Mouse (Mus musculus): ENCODE measurements around the gene Bcor. TPM values are rescaled to one million over a fixed set of nuclear protein-coding genes. Genes with fewer than 3 reads are reported as not detected.

The Bcor gene
- polyA plus RNA-seq, 1 experiment from 2014 or later, result 26.5 TPM

DNA sequence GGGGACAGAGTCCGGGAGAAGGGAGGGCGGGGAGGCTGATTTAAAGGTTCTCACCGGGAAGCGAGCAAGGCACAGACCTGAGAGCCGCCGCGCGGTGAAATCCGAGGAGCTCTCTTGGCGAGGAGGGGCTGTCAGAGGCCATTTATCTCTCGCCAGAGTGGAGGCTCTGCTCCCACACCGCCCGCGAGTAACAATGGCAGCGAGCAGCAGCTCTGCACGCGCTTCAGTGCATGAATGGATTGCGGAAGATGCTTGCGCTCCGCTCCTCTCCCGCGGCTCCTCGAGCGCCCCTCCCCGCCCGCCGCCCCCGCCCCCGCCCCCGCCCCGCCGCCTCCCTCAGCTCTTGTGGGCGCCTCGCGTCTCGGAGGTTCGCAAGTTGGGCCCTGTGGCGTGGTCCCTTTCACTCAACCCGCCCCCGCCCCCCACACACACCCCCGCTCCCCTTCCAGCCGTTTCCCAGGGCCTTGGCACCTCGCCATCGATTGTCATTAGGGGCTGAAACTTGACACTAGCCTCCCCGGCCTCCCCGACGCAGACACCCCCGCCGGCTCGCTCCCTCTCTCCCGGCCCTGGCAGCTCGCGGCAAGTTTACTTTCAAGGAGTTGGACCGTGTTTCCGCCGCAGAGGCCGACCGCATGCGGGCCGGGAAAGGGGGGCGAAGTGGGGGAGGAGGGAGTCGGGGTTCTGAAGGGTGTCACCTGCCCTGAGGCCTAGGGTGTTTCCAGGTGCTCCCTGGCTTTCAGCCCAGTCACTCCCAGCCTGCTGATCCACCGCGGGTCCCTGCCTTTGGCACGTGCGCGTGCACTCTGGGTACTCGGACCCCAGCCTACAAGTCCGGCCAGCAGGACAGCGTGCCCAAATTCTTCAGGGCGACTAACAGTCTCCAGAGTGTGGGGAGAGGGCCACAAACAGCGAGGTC lies 31.7 kb downstream of the Bcor start:
- peaks cover 100% of the 10 kb centered on the region for H3K27me3 ChIP-seq (ENCODE audit: low read depth, poor library complexity, severe bottlenecking)
- peak overlapping the region; percentile 67 for H3K4me3 ChIP-seq
- H3K27ac ChIP-seq, result peak overlapping the region; percentile 97
- DNase-seq (ENCODE audit: low spot score), result peak; percentile 75
- no peaks in the 10 kb centered on the region for H3K9me3 ChIP-seq (replicated peaks)
- no peaks in the 10 kb centered on the region for H3K36me3 ChIP-seq
- H3K4me1 ChIP-seq, result peaks cover 88% of the 10 kb centered on the region
- WGBS, result 2% methylated on average over 44 of the region's 72 CpGs

- Histone ChIP-seq H3K9me3 (replicated peaks) (no peaks in the 10 kb centered on the region), H3K27me3 (ENCODE audit: low read depth, poor library complexity, severe bottlenecking) (peaks cover 100% of the 10 kb centered on the region), H3K4me3 (peak overlapping the region; percentile 67), H3K36me3 (no peaks in the 10 kb centered on the region), H3K4me1 (peaks cover 88% of the 10 kb centered on the region), H3K27ac (peak overlapping the region; percentile 97)
- DNase-seq (ENCODE audit: low spot score), result no peak
- under 1% methylated on average over 32 of the region's 37 CpGs for WGBS
Observed at GRCm38 (mm10) chrX:12127799-12128164, 32.4 kb downstream of the Bcor start.

DNA sequence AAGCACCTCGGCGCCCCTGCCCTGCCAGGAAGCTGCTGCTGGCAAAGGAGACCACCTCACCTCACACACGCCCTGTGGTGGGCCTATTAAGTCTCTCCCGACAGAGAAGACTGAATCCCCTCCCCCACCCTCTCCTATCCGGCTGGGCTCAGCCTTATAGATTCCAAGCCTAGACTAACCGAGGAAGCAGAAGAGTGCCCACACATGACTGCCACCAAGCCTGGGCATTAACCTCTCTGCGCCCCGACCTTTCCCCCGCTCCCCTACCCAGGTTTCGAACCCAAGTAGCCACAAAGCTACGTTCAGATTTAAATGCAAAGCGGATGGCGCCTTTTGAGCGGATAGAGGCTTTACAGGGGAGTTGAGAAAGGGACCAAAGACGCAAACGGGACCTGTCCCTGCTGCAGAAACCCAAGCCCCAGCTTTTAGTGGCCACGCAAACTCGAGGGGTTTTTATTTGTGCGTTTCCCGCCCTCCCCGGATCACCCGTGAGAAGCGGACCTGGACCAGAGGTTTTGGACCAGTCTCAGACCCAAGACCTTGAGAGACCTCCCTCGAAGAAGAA lies 33.0 kb downstream of the Bcor start:
- DNase-seq (ENCODE audit: low spot score), result peak; percentile 51
- H3K27me3 ChIP-seq (ENCODE audit: low read depth, poor library complexity, severe bottlenecking), result peaks cover 100% of the 10 kb centered on the region
- H3K4me3 ChIP-seq, result peak overlapping the region; percentile 67
- no peaks in the 10 kb centered on the region for H3K36me3 ChIP-seq
- peak overlapping the region; percentile 97 for H3K27ac ChIP-seq
- 2% methylated on average over 24 of the region's 24 CpGs for WGBS
- no peaks in the 10 kb centered on the region for H3K9me3 ChIP-seq (replicated peaks)
- H3K4me1 ChIP-seq, result peaks cover 87% of the 10 kb centered on the region

GRCm38 (mm10) chrX:12126408-12127105 lies 33.6 kb downstream of the Bcor start:
- H3K27ac ChIP-seq, result peak overlapping the region; percentile 97
- peak; percentile 67 for DNase-seq (ENCODE audit: low spot score)
- WGBS, result 6% methylated on average over 22 of the region's 22 CpGs
- H3K4me1 ChIP-seq, result peaks cover 85% of the 10 kb centered on the region
- peaks cover 100% of the 10 kb centered on the region for H3K27me3 ChIP-seq (ENCODE audit: low read depth, poor library complexity, severe bottlenecking)
- no peaks in the 10 kb centered on the region for H3K9me3 ChIP-seq (replicated peaks)
- no peaks in the 10 kb centered on the region for H3K36me3 ChIP-seq
- H3K4me3 ChIP-seq, result peak overlapping the region; percentile 67

DNA sequence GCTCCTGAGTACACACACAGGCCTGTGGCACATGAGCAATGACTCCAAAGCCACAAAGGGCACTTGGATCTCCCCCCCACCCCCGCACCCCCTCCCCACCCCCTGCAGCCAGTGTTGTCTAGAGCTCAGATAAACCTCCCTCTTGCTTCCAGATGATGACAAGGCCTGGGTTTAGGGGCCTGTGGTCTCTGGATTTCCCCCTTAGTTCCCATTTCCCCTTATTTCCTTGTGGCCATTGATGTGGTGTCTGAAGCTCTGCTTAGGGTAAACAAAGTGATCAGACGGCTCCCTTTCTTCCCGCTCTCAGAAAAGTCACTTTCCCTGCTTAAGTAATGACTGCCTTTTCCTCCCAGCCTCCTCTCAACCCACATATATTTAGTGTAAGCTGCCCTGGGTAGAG lies 35.6 kb downstream of the Bcor start:
- Histone ChIP-seq H3K4me1 (peaks cover 67% of the 10 kb centered on the region), H3K27me3 (ENCODE audit: low read depth, poor library complexity, severe bottlenecking) (peaks cover 93% of the 10 kb centered on the region), H3K27ac (peak overlapping the region; percentile 30; the same call in 1 of the 2 replicates)

GRCm38 (mm10) chrX:12123687-12124087 lies 36.5 kb downstream of the Bcor start:
- peak overlapping the region; percentile 22; the same call in 1 of the 2 replicates for H3K4me3 ChIP-seq
- WGBS, result 9% methylated on average over 6 of the region's 6 CpGs
- no peaks in the 10 kb centered on the region for H3K9me3 ChIP-seq (replicated peaks)
- peaks cover 84% of the 10 kb centered on the region for H3K27me3 ChIP-seq (ENCODE audit: low read depth, poor library complexity, severe bottlenecking)
- no peaks in the 10 kb centered on the region for H3K36me3 ChIP-seq
- peak overlapping the region; percentile 83 for H3K27ac ChIP-seq
- H3K4me1 ChIP-seq, result peaks cover 58% of the 10 kb centered on the region
- no peak for DNase-seq (ENCODE audit: low spot score)

More for the DNA sequence above, 35.6 kb downstream of the Bcor start:
- Histone ChIP-seq H3K9me3 (replicated peaks) (no peaks in the 10 kb centered on the region), H3K4me3 (no peak overlapping the region), H3K36me3 (no peaks in the 10 kb centered on the region)
- no peak for DNase-seq (ENCODE audit: low spot score)
- WGBS, result 21% methylated on average over 3 of the region's 3 CpGs

DNA sequence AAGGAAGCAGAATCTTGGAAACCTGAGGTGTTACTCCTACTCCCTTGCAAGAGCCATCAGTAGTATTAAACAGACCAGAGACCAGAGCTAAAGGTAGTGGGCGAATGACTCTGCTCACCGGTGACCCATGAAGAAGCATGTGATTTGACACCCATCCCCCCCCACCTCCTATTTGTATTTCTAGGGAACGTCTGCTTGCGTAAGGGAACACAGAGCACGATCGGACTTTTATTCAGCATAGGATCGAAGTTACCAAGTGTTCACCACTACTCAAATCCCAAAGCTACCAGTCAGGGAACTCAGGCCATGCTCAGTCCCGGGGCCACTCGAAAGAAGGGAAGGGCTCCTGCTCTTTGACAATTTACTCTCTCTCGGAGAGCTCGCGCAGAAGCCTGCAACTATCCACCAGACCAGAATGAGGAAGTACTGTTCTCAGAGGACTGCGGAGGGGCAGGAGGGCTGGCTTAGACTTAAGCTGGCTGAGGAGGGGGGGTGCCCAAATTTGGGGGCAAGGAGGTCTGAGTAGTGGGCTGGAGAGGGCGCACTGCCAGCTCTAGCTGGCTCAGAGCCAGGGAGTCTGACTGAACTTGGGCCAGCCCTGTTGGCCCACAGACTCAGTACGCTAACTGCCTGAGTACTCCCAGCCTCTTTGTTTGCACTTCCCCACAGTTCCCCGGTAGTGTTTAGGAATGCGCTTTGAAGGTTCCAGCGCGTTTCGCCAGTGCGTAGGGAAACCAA lies 37.4 kb downstream of the Bcor start:
- DNase-seq (ENCODE audit: low spot score), result no peak
- H3K27me3 ChIP-seq (ENCODE audit: low read depth, poor library complexity, severe bottlenecking), result peaks cover 75% of the 10 kb centered on the region
- no peaks in the 10 kb centered on the region for H3K9me3 ChIP-seq (replicated peaks)
- peaks cover 52% of the 10 kb centered on the region for H3K4me1 ChIP-seq
- peak overlapping the region; percentile 83 for H3K27ac ChIP-seq
- 13% methylated on average over 21 of the region's 21 CpGs for WGBS
- H3K36me3 ChIP-seq, result no peaks in the 10 kb centered on the region
- H3K4me3 ChIP-seq, result peak overlapping the region; percentile 33

GRCm38 (mm10) chrX:12119476-12119875 lies 40.7 kb downstream of the Bcor start:
- no peak overlapping the region for H3K4me3 ChIP-seq
- peaks cover 32% of the 10 kb centered on the region for H3K4me1 ChIP-seq
- H3K27me3 ChIP-seq (ENCODE audit: low read depth, poor library complexity, severe bottlenecking), result peaks cover 60% of the 10 kb centered on the region
- 42% methylated on average over 1 of the region's 1 CpGs for WGBS
- H3K9me3 ChIP-seq (replicated peaks), result no peaks in the 10 kb centered on the region
- DNase-seq (ENCODE audit: low spot score), result no peak
- no peaks in the 10 kb centered on the region for H3K36me3 ChIP-seq
- no peak overlapping the region for H3K27ac ChIP-seq

DNA sequence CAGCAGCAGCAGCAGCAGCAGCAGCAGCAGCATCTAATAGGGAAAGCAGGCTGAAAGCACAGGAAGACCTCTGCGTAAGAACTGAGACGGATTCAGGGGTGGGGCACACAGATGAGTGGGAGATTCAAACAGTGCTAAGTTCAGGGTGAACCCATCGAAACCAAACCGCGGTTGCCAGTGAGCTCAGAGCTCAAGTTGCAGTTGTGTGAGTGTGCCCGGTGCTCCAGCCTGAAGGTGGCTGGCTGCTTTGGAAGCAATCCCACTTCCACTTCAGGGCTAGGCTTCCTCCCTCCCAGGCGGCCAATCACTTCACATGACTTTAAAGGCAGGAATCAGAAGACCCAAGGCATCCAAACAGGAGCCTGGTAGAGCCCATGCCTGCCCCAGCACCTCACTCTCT lies 44.0 kb downstream of the Bcor start:
- Histone ChIP-seq H3K27me3 (ENCODE audit: low read depth, poor library complexity, severe bottlenecking) (peaks cover 38% of the 10 kb centered on the region), H3K27ac (no peak overlapping the region), H3K4me3 (no peak overlapping the region), H3K4me1 (peaks cover 10% of the 10 kb centered on the region; the same call in 1 of the 2 replicates), H3K36me3 (no peaks in the 10 kb centered on the region; the same call in 1 of the 2 replicates), H3K9me3 (replicated peaks) (no peaks in the 10 kb centered on the region)
- DNase-seq (ENCODE audit: low spot score), result no peak
- 25% methylated on average over 7 of the region's 7 CpGs for WGBS

GRCm38 (mm10) chrX:12112166-12112565 lies 48.0 kb downstream of the Bcor start:
- no peak for DNase-seq (ENCODE audit: low spot score)
- H3K9me3 ChIP-seq (replicated peaks), result no peaks in the 10 kb centered on the region
- 94% methylated on average over 4 of the region's 4 CpGs for WGBS

DNA sequence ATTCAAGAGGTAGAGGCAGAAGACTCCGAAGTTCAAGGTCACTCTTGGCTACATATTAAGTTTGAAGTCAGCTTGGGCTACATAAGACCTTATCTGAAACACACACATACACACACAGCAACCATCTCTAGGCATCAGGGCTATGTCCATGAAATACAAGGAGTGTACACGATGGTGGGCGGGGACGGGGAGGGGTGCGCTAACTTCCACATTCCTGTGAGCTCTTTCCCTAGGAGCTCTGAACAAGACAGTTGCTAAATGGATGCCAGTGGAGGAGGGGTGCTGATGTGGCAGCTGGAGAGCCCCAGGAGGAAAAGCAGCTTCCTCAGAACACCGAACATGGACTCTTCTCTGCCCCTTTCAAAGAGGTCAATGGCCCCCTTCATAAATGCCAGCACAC lies 49.6 kb downstream of the Bcor start:
- no peak for DNase-seq (ENCODE audit: low spot score)

More at GRCm38 (mm10) chrX:12112166-12112565, 48.0 kb downstream of the Bcor start:
- Histone ChIP-seq H3K36me3 (no peaks in the 10 kb centered on the region; the same call in 1 of the 2 replicates), H3K4me1 (peaks cover 6% of the 10 kb centered on the region; the same call in 1 of the 2 replicates), H3K4me3 (no peak overlapping the region), H3K27me3 (ENCODE audit: low read depth, poor library complexity, severe bottlenecking) (peaks cover 35% of the 10 kb centered on the region), H3K27ac (no peak overlapping the region)

GRCm38 (mm10) chrX:12105358-12105757 lies 54.8 kb downstream of the Bcor start:
- Histone ChIP-seq H3K27ac (no peak overlapping the region), H3K27me3 (ENCODE audit: low read depth, poor library complexity, severe bottlenecking) (peaks cover 45% of the 10 kb centered on the region), H3K36me3 (peaks cover 6% of the 10 kb centered on the region), H3K4me3 (no peak overlapping the region), H3K4me1 (no peaks in the 10 kb centered on the region), H3K9me3 (replicated peaks) (no peaks in the 10 kb centered on the region)
- no peak for DNase-seq (ENCODE audit: low spot score)
- WGBS, result 84% methylated on average over 7 of the region's 7 CpGs

More for the DNA sequence above, 49.6 kb downstream of the Bcor start:
- Histone ChIP-seq H3K36me3 (no peaks in the 10 kb centered on the region; the same call in 1 of the 2 replicates), H3K27me3 (ENCODE audit: low read depth, poor library complexity, severe bottlenecking) (peaks cover 29% of the 10 kb centered on the region), H3K4me3 (no peak overlapping the region), H3K27ac (no peak overlapping the region), H3K9me3 (replicated peaks) (no peaks in the 10 kb centered on the region), H3K4me1 (no peaks in the 10 kb centered on the region)
- WGBS, result 83% methylated on average over 6 of the region's 6 CpGs
